Mouse (Mus musculus) ES-Bruce4 (cell line): ENCODE measurements at regions not wholly inside any gene's neighbourhood (a gene's known extent, or its start where the extent isn't known, plus 50 kb on each side); places are given as distances from the start of the nearest gene placed in this dataset.

ENCODE experiments used
- CTCF ChIP-seq: IDR thresholded peaks from one replicate; pipeline ENCODE4 v1.8.1; 2011; ENCODE audit warnings: low read depth, low read length
- EP300 ChIP-seq: IDR thresholded peaks from 2 replicates; pipeline ENCODE4 v1.6.1; 2011; ENCODE audit warnings: low read depth, low read length; ENCODE audit not compliant: insufficient read depth
- POLR2A ChIP-seq: IDR thresholded peaks from one replicate; pipeline ENCODE4 v1.8.1; 2011; ENCODE audit warnings: low read length; ENCODE audit not compliant: insufficient read depth

DNA sequence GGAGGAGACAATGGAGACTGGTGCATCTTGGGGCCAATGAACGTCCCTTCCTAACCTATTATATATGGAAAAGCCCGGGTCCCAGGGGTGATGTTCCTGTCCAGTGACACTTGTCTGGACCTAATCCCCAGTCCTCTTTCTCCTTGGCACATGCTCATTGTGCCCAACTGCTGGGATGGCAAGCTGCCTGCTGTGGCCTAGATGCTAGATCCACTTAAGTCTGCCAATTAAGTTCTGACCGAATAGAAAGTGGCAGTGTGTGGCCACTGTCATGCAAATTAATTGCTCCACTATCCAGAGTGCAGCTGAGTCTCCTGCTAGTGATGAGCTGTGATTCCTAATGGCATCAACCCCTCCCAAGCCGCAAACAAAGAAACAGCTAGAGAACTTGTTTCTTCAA is 1493.5 kb upstream of the Dsel start:
- TF ChIP-seq CTCF, result no peak
- no peak for TF ChIP-seq EP300
- TF ChIP-seq POLR2A, result no peak
